Mouse (Mus musculus) midbrain, embryonic 12.5 days (tissue): ENCODE measurements at regions not wholly inside any gene's neighbourhood (a gene's known extent, or its start where the extent isn't known, plus 50 kb on each side); places are given as distances from the start of the nearest gene placed in this dataset.
A peak's percentile ranks its signal among the peaks of the same experiment; 100 is the strongest.

Experiments
- ATAC-seq: fragments of 200-750 bp; cut with Nextera tagmentation; 2 replicates; pipeline ENCODE4 v1.8.0; 2017; ENCODE audit warnings: low read depth, moderate TSS enrichment, moderate library complexity; ENCODE audit not compliant: low FRiP score
- H3K27ac ChIP-seq: fragments of 300-500 bp; sonication (generic); replicated peaks from 2 replicates; pipeline ENCODE4 v1.5.1; 2016; ENCODE audit warnings: mild to moderate bottlenecking
- H3K27me3 ChIP-seq: fragments of 300-500 bp; sonication (generic); 2 replicates; pipeline ENCODE4 v1.6.1; 2016; ENCODE audit warnings: mild to moderate bottlenecking
- H3K36me3 ChIP-seq: fragments of 300-500 bp; sonication (generic); 2 replicates; pipeline ENCODE4 v1.6.1; 2016
- H3K4me1 ChIP-seq: fragments of 300-500 bp; sonication (generic); 2 replicates; pipeline ENCODE4 v1.6.1; 2016
- H3K4me2 ChIP-seq: fragments of 300-500 bp; sonication (generic); replicated peaks from 2 replicates; pipeline ENCODE4 v1.6.1; 2016; ENCODE audit warnings: mild to moderate bottlenecking, moderate library complexity
- H3K4me3 ChIP-seq: fragments of 300-500 bp; sonication (generic); 2 replicates; pipeline ENCODE4 v1.5.1; 2016; ENCODE audit warnings: mild to moderate bottlenecking
- H3K9ac ChIP-seq: fragments of 300-500 bp; sonication (generic); replicated peaks from 2 replicates; pipeline ENCODE4 v1.6.1; 2016; ENCODE audit warnings: mild to moderate bottlenecking, moderate library complexity
- H3K9me3 ChIP-seq: fragments of 300-500 bp; sonication (generic); 2 replicates; pipeline ENCODE4 v1.6.1; 2016; ENCODE audit warnings: mild to moderate bottlenecking
- WGBS: fragments of 180-500 bp; shearing (Covaris S2); methylation state at CpG from one replicate; pipeline ENCODE4 v1.1.7; 2016; 5-methylcytosine and 5-hydroxymethylcytosine counted together

- Histone ChIP-seq H3K4me2 (no peak overlapping the region), H3K36me3 (no peaks in the 10 kb centered on the region), H3K9me3 (no peaks in the 10 kb centered on the region), H3K27me3 (no peaks in the 10 kb centered on the region), H3K27ac (no peak overlapping the region), H3K4me3 (no peak overlapping the region), H3K9ac (no peak overlapping the region), H3K4me1 (no peaks in the 10 kb centered on the region)
- no peak for ATAC-seq
- 84% methylated on average over 12 of the region's 12 CpGs for WGBS
Observed at GRCm38 (mm10) chr17:50388715-50389710, 95.6 kb upstream of the Dazl start.

DNA sequence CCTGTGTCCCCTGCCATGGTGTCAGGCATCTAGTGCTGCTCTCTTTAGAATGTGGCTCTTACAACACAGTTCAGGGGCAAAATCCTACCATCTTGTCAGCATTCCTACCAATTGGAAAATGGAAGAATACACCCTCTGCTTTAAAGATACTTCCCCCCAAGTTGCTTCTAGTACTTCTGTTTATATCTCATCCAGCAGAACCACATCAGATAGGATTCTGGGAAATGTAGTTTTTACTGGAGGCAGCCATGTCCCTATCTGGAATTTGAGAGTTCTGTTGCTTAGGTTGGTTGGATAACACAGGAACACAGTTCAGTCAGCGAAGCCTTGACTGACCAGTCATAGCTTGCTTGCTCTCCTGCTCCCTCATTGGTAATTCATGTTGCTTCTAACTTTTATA, 96.7 kb upstream of the Dazl start:
- 76% methylated on average over 1 of the region's 1 CpGs for WGBS
- no peak for ATAC-seq

GRCm38 (mm10) chr17:50391207-50391606, 97.8 kb upstream of the Dazl start:
- H3K9me3 ChIP-seq: no peaks in the 10 kb centered on the region
- H3K4me3 ChIP-seq: no peak overlapping the region
- no peaks in the 10 kb centered on the region for H3K4me1 ChIP-seq
- H3K9ac ChIP-seq: no peak overlapping the region
- WGBS: 91% methylated on average over 4 of the region's 4 CpGs
- no peak overlapping the region for H3K4me2 ChIP-seq
- ATAC-seq: no peak
- no peaks in the 10 kb centered on the region for H3K27me3 ChIP-seq
- H3K27ac ChIP-seq: no peak overlapping the region
- no peaks in the 10 kb centered on the region for H3K36me3 ChIP-seq

More for the DNA sequence above, 96.7 kb upstream of the Dazl start:
- no peaks in the 10 kb centered on the region for H3K4me1 ChIP-seq
- H3K9ac ChIP-seq: no peak overlapping the region
- no peaks in the 10 kb centered on the region for H3K27me3 ChIP-seq
- H3K4me3 ChIP-seq: no peak overlapping the region
- no peaks in the 10 kb centered on the region for H3K9me3 ChIP-seq
- H3K27ac ChIP-seq: no peak overlapping the region
- H3K36me3 ChIP-seq: no peaks in the 10 kb centered on the region
- no peak overlapping the region for H3K4me2 ChIP-seq

GRCm38 (mm10) chr17:50391996-50392395, 98.6 kb upstream of the Dazl start:
- no peak overlapping the region for H3K4me3 ChIP-seq
- no peak overlapping the region for H3K27ac ChIP-seq
- no peaks in the 10 kb centered on the region for H3K9me3 ChIP-seq
- WGBS: 92% methylated on average over 11 of the region's 11 CpGs
- H3K4me1 ChIP-seq: no peaks in the 10 kb centered on the region
- no peak overlapping the region for H3K4me2 ChIP-seq
- no peak overlapping the region for H3K9ac ChIP-seq
- no peaks in the 10 kb centered on the region for H3K27me3 ChIP-seq
- no peaks in the 10 kb centered on the region for H3K36me3 ChIP-seq
- no peak for ATAC-seq

GRCm38 (mm10) chr17:50392428-50392827, 99.0 kb upstream of the Dazl start:
- Histone ChIP-seq H3K27me3 (no peaks in the 10 kb centered on the region), H3K4me1 (no peaks in the 10 kb centered on the region), H3K4me2 (no peak overlapping the region), H3K27ac (no peak overlapping the region), H3K36me3 (no peaks in the 10 kb centered on the region), H3K4me3 (no peak overlapping the region), H3K9me3 (no peaks in the 10 kb centered on the region), H3K9ac (no peak overlapping the region)
- ATAC-seq: no peak
- WGBS: 94% methylated on average over 6 of the region's 6 CpGs

DNA sequence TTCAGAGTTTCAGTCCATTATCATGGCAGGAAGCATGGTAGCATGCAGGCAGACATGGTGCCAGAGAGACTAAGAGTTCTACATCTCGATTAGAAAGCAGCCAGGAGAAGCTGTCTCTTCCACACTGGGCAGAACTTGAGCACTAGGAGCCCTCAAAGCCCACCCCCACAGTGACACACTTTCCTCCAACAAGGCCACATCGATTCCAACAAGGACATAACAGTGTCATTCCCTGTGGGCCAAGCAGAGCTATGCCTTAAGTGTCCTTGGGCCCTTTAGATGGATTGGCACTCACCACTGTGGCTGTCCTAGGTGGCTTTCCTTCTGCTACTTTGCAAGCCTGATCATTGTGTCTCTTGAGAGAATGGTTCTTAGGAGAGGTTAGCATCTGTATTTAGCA, 99.5 kb upstream of the Dazl start:
- H3K27ac ChIP-seq: no peak overlapping the region
- no peaks in the 10 kb centered on the region for H3K9me3 ChIP-seq
- no peaks in the 10 kb centered on the region for H3K27me3 ChIP-seq
- ATAC-seq: no peak
- no peak overlapping the region for H3K4me3 ChIP-seq
- WGBS: 82% methylated on average over 2 of the region's 2 CpGs
- no peaks in the 10 kb centered on the region for H3K36me3 ChIP-seq
- H3K4me1 ChIP-seq: no peaks in the 10 kb centered on the region
- no peak overlapping the region for H3K9ac ChIP-seq
- no peak overlapping the region for H3K4me2 ChIP-seq

DNA sequence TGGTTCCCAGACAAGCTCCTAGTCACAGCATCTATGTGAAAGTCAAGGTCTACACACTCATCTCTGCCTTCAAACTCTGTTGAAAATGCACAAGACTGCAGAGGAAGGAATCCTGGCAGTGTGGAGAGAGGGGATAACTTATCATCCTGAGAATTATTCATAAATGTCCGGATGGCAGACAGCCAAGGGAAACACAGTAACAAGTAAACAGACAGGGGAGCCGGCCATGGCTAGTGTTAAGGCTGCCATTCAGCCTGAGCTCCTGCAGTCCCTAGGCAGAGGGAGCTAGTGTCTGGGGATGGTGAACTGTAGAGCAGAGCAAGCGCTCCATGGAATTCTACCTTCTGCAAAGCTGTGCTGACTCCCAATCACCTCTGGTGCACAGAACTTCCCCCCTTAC, 100.3 kb upstream of the Dazl start:
- H3K9me3 ChIP-seq: no peaks in the 10 kb centered on the region
- H3K4me3 ChIP-seq: no peak overlapping the region
- no peaks in the 10 kb centered on the region for H3K4me1 ChIP-seq
- no peak overlapping the region for H3K27ac ChIP-seq
- no peak overlapping the region for H3K4me2 ChIP-seq
- H3K9ac ChIP-seq: no peak overlapping the region
- ATAC-seq: no peak
- 75% methylated on average over 3 of the region's 3 CpGs for WGBS
- no peaks in the 10 kb centered on the region for H3K27me3 ChIP-seq
- no peaks in the 10 kb centered on the region for H3K36me3 ChIP-seq

DNA sequence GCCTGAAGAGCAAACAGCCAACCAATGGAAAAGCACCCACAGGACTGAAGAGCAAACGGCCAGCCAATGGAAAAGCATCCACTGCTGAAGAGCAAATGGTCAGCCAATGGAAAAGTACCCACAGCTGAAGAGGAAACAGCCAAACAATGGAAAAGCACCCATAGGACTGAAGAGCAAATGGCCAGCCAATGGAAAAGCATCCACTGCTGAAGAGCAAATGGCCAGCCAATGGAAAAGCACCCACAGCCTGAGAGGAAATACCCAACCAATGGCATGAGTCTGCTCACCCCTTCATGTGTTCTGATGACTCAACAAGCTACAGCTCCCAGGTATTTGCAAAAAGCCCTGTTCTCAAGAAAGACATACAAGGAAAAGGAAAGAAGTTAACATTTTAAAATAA, 101.4 kb upstream of the Dazl start:
- Histone ChIP-seq H3K27ac (no peak overlapping the region), H3K27me3 (no peaks in the 10 kb centered on the region), H3K9me3 (no peaks in the 10 kb centered on the region), H3K4me2 (no peak overlapping the region), H3K4me1 (no peaks in the 10 kb centered on the region), H3K4me3 (no peak overlapping the region), H3K36me3 (no peaks in the 10 kb centered on the region), H3K9ac (no peak overlapping the region)
- 85% methylated on average over 1 of the region's 1 CpGs for WGBS
- no peak for ATAC-seq

- 95% methylated on average over 11 of the region's 11 CpGs for WGBS
- ATAC-seq: no peak
Observed at GRCm38 (mm10) chr17:50395669-50396068, 102.2 kb upstream of the Dazl start.

DNA sequence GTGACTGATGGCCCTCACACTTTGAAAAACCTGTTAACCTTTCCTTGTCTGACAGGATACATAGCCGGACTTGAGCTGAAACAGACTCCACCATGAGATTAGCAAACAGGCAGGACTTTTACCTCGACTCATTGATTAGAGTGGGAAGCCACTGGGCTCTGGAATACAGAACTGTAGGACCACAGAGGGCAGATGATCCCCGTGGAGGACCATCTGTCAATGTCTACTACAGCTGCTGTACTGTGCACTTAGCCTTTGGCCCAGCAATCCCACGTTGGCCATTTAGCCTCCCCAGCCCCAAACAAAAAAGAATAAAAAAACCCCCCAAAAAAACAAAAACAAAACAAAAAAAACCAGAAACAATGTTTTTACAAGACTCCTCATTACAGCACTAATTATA, 103.9 kb upstream of the Dazl start:
- H3K4me3 ChIP-seq: no peak overlapping the region
- no peak overlapping the region for H3K9ac ChIP-seq
- H3K27me3 ChIP-seq: no peaks in the 10 kb centered on the region
- no peak for ATAC-seq
- H3K4me2 ChIP-seq: no peak overlapping the region
- 80% methylated on average over 4 of the region's 4 CpGs for WGBS
- H3K4me1 ChIP-seq: no peaks in the 10 kb centered on the region
- no peaks in the 10 kb centered on the region for H3K9me3 ChIP-seq
- H3K36me3 ChIP-seq: no peaks in the 10 kb centered on the region
- no peak overlapping the region for H3K27ac ChIP-seq

More at GRCm38 (mm10) chr17:50395669-50396068, 102.2 kb upstream of the Dazl start:
- H3K27ac ChIP-seq: no peak overlapping the region
- H3K9me3 ChIP-seq: no peaks in the 10 kb centered on the region
- H3K4me3 ChIP-seq: no peak overlapping the region
- no peaks in the 10 kb centered on the region for H3K4me1 ChIP-seq
- H3K36me3 ChIP-seq: no peaks in the 10 kb centered on the region
- no peak overlapping the region for H3K9ac ChIP-seq
- no peaks in the 10 kb centered on the region for H3K27me3 ChIP-seq
- H3K4me2 ChIP-seq: no peak overlapping the region

DNA sequence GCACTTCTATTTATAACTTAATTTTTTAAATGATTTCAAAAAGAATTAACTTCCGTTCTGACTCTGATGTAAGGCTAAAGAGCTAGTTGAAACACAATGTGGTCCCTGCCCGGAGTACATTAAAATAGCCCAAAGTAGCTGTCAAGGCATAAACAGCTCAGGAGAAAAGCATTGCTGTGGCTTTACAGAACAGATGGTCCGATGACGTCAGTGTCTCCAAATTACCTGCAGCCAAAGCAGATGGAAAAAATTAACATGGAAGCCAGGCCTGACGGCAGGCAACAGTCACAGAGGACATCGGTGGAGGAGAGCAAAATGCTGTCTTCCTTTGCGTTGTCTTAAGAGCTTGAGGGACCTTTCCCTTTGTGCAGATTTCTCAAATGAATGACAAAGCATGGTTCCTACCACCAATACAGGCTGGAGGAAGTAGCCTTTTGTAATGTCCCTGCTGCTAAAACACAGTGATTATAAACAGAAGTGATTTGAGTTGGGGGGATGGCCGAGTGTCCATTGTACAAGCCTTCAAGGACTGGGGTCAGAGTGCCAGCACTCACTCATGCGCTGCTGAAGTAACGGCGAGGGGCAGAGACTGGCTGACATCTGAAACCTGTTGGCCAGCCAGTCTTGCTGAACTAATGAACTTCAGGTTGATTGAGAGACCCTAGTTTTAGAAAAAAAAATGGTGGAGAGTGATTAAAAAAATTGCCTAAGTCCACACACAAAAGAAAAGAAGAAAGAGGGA, 101.8 kb upstream of the Plcl2 start:
- H3K4me2 ChIP-seq: no peak overlapping the region
- peak; percentile 34; the same call in 1 of the 2 replicates for ATAC-seq
- no peak overlapping the region for H3K4me3 ChIP-seq
- no peak overlapping the region for H3K9ac ChIP-seq
- 67% methylated on average over 11 of the region's 11 CpGs for WGBS
- H3K36me3 ChIP-seq: no peaks in the 10 kb centered on the region
- H3K27me3 ChIP-seq: no peaks in the 10 kb centered on the region
- no peaks in the 10 kb centered on the region for H3K9me3 ChIP-seq
- H3K27ac ChIP-seq: no peak overlapping the region
- 0 out of 2 replicates have a peak, but pooled peaks cover 5% of the 10 kb centered on the region for H3K4me1 ChIP-seq

DNA sequence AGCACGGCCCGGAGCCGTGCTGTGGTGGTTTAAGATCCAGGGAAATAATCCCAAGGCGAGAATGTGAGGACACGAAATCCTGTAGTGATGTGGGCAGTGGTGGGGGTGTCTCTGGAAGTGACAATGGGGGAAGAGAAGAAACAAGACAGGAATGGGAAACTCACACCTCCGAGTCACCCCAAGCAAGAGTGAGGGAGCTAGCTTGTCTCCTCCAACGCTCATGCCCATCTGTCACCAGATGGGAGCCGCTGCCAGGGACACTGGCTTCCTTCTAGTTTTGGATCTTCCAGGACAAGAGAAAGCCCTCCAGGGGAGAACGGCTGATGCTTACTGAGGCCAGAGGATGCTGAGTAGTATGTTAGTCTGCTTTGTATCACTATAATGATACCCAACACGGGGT, 100.6 kb upstream of the Plcl2 start:
- 87% methylated on average over 10 of the region's 10 CpGs for WGBS
- ATAC-seq: no peak
- no peaks in the 10 kb centered on the region for H3K27me3 ChIP-seq
- 0 out of 2 replicates have a peak, but pooled peaks cover 5% of the 10 kb centered on the region for H3K4me1 ChIP-seq
- H3K4me3 ChIP-seq: no peak overlapping the region
- H3K9ac ChIP-seq: no peak overlapping the region
- H3K9me3 ChIP-seq: no peaks in the 10 kb centered on the region
- no peak overlapping the region for H3K4me2 ChIP-seq
- H3K27ac ChIP-seq: no peak overlapping the region
- H3K36me3 ChIP-seq: no peaks in the 10 kb centered on the region
